Mouse (Mus musculus): ENCODE measurements around the gene Usp45. TPM values are rescaled to one million over a fixed set of nuclear protein-coding genes. Genes with fewer than 3 reads are reported as not detected.

Gene Usp45
- polyA plus RNA-seq, 1 experiment from 2014 or later: 7.2 TPM

- Histone ChIP-seq H3K9me3 (ENCODE audit: low read length) (no peaks in the 10 kb centered on the region), H3K36me3 (ENCODE audit: insufficient read depth, low read length) (peaks cover 51% of the 10 kb centered on the region), H3K27ac (ENCODE audit: low read length) (no peak overlapping the region), H3K4me3 (ENCODE audit: low read length) (no peak overlapping the region), H3K27me3 (ENCODE audit: insufficient read depth, low read length) (no peaks in the 10 kb centered on the region), H3K4me1 (ENCODE audit: insufficient read depth, low read length) (no peaks in the 10 kb centered on the region), H3K4me2 (replicated peaks; ENCODE audit: low read depth, low read length) (no peak overlapping the region), H3K9ac (replicated peaks; ENCODE audit: low read length) (no peak overlapping the region)
- no peak for ATAC-seq (ENCODE audit: low FRiP score, low TSS enrichment)
- WGBS: 95% methylated on average over 12 of the region's 12 CpGs
Measured at GRCm38 (mm10) chr4:21786268-21786667, 19.3 kb downstream of the Usp45 start.

GRCm38 (mm10) chr4:21788903-21789302 lies 21.9 kb downstream of the Usp45 start:
- WGBS: 94% methylated on average over 6 of the region's 6 CpGs
- no peak overlapping the region for H3K4me2 ChIP-seq (replicated peaks; ENCODE audit: low read depth, low read length)
- H3K9ac ChIP-seq (replicated peaks; ENCODE audit: low read length): no peak overlapping the region
- H3K4me3 ChIP-seq (ENCODE audit: low read length): no peak overlapping the region
- H3K4me1 ChIP-seq (ENCODE audit: insufficient read depth, low read length): no peaks in the 10 kb centered on the region
- H3K9me3 ChIP-seq (ENCODE audit: low read length): no peaks in the 10 kb centered on the region
- H3K27ac ChIP-seq (ENCODE audit: low read length): no peak overlapping the region
- ATAC-seq (ENCODE audit: low FRiP score, low TSS enrichment): no peak
- peaks cover 40% of the 10 kb centered on the region for H3K36me3 ChIP-seq (ENCODE audit: insufficient read depth, low read length)
- no peaks in the 10 kb centered on the region for H3K27me3 ChIP-seq (ENCODE audit: insufficient read depth, low read length)

GRCm38 (mm10) chr4:21789836-21790235 lies 22.9 kb downstream of the Usp45 start:
- no peak for ATAC-seq (ENCODE audit: low FRiP score, low TSS enrichment)
- H3K4me3 ChIP-seq (ENCODE audit: low read length): no peak overlapping the region
- H3K36me3 ChIP-seq (ENCODE audit: insufficient read depth, low read length): peaks cover 37% of the 10 kb centered on the region
- H3K4me1 ChIP-seq (ENCODE audit: insufficient read depth, low read length): no peaks in the 10 kb centered on the region
- H3K27ac ChIP-seq (ENCODE audit: low read length): no peak overlapping the region
- no peaks in the 10 kb centered on the region for H3K9me3 ChIP-seq (ENCODE audit: low read length)
- no peak overlapping the region for H3K9ac ChIP-seq (replicated peaks; ENCODE audit: low read length)
- H3K27me3 ChIP-seq (ENCODE audit: insufficient read depth, low read length): no peaks in the 10 kb centered on the region
- WGBS: 94% methylated on average over 4 of the region's 4 CpGs
- no peak overlapping the region for H3K4me2 ChIP-seq (replicated peaks; ENCODE audit: low read depth, low read length)

- H3K4me3 ChIP-seq (ENCODE audit: low read length): no peak overlapping the region
- H3K4me2 ChIP-seq (replicated peaks; ENCODE audit: low read depth, low read length): no peak overlapping the region
- H3K4me1 ChIP-seq (ENCODE audit: insufficient read depth, low read length): no peaks in the 10 kb centered on the region
- no peaks in the 10 kb centered on the region for H3K9me3 ChIP-seq (ENCODE audit: low read length)
- no peak for ATAC-seq (ENCODE audit: low FRiP score, low TSS enrichment)
- no peak overlapping the region for H3K27ac ChIP-seq (ENCODE audit: low read length)
- H3K9ac ChIP-seq (replicated peaks; ENCODE audit: low read length): no peak overlapping the region
- 47% methylated on average over 3 of the region's 3 CpGs for WGBS
- peaks cover 14% of the 10 kb centered on the region for H3K36me3 ChIP-seq (ENCODE audit: insufficient read depth, low read length)
- H3K27me3 ChIP-seq (ENCODE audit: insufficient read depth, low read length): no peaks in the 10 kb centered on the region
Measured at GRCm38 (mm10) chr4:21793631-21794030, 26.7 kb downstream of the Usp45 start.

GRCm38 (mm10) chr4:21801013-21801412 lies 34.1 kb downstream of the Usp45 start:
- H3K4me1 ChIP-seq (ENCODE audit: insufficient read depth, low read length): no peaks in the 10 kb centered on the region
- no peaks in the 10 kb centered on the region for H3K9me3 ChIP-seq (ENCODE audit: low read length)
- no peaks in the 10 kb centered on the region for H3K27me3 ChIP-seq (ENCODE audit: insufficient read depth, low read length)
- H3K9ac ChIP-seq (replicated peaks; ENCODE audit: low read length): no peak overlapping the region
- H3K4me2 ChIP-seq (replicated peaks; ENCODE audit: low read depth, low read length): no peak overlapping the region
- ATAC-seq (ENCODE audit: low FRiP score, low TSS enrichment): no peak
- whole genome bisulfite sequencing: 98% methylated on average over 1 of the region's 1 CpGs
- no peak overlapping the region for H3K27ac ChIP-seq (ENCODE audit: low read length)
- H3K4me3 ChIP-seq (ENCODE audit: low read length): no peak overlapping the region
- peaks cover 31% of the 10 kb centered on the region for H3K36me3 ChIP-seq (ENCODE audit: insufficient read depth, low read length)

GRCm38 (mm10) chr4:21801620-21802019 lies 34.7 kb downstream of the Usp45 start:
- H3K27me3 ChIP-seq (ENCODE audit: insufficient read depth, low read length): no peaks in the 10 kb centered on the region
- no peak overlapping the region for H3K4me2 ChIP-seq (replicated peaks; ENCODE audit: low read depth, low read length)
- H3K9me3 ChIP-seq (ENCODE audit: low read length): no peaks in the 10 kb centered on the region
- H3K27ac ChIP-seq (ENCODE audit: low read length): no peak overlapping the region
- H3K4me3 ChIP-seq (ENCODE audit: low read length): no peak overlapping the region
- no peaks in the 10 kb centered on the region for H3K4me1 ChIP-seq (ENCODE audit: insufficient read depth, low read length)
- H3K9ac ChIP-seq (replicated peaks; ENCODE audit: low read length): no peak overlapping the region
- WGBS: 86% methylated on average over 2 of the region's 2 CpGs
- ATAC-seq (ENCODE audit: low FRiP score, low TSS enrichment): no peak
- H3K36me3 ChIP-seq (ENCODE audit: insufficient read depth, low read length): peaks cover 31% of the 10 kb centered on the region

GRCm38 (mm10) chr4:21807204-21807603 lies 40.2 kb downstream of the Usp45 start:
- Histone ChIP-seq H3K4me3 (ENCODE audit: low read length) (no peak overlapping the region), H3K27me3 (ENCODE audit: insufficient read depth, low read length) (no peaks in the 10 kb centered on the region), H3K9ac (replicated peaks; ENCODE audit: low read length) (no peak overlapping the region), H3K9me3 (ENCODE audit: low read length) (no peaks in the 10 kb centered on the region), H3K27ac (ENCODE audit: low read length) (no peak overlapping the region), H3K4me1 (ENCODE audit: insufficient read depth, low read length) (no peaks in the 10 kb centered on the region), H3K36me3 (ENCODE audit: insufficient read depth, low read length) (peaks cover 16% of the 10 kb centered on the region), H3K4me2 (replicated peaks; ENCODE audit: low read depth, low read length) (no peak overlapping the region)
- no peak for ATAC-seq (ENCODE audit: low FRiP score, low TSS enrichment)
- 85% methylated on average over 5 of the region's 5 CpGs for WGBS

- Histone ChIP-seq H3K27ac (ENCODE audit: low read length) (no peak overlapping the region), H3K27me3 (ENCODE audit: insufficient read depth, low read length) (no peaks in the 10 kb centered on the region), H3K9ac (replicated peaks; ENCODE audit: low read length) (no peak overlapping the region), H3K36me3 (ENCODE audit: insufficient read depth, low read length) (peaks cover 8% of the 10 kb centered on the region; the same call in 1 of the 2 replicates), H3K4me1 (ENCODE audit: insufficient read depth, low read length) (no peaks in the 10 kb centered on the region), H3K4me3 (ENCODE audit: low read length) (no peak overlapping the region), H3K4me2 (replicated peaks; ENCODE audit: low read depth, low read length) (no peak overlapping the region), H3K9me3 (ENCODE audit: low read length) (no peaks in the 10 kb centered on the region)
- WGBS: 92% methylated on average over 3 of the region's 3 CpGs
- ATAC-seq (ENCODE audit: low FRiP score, low TSS enrichment): no peak
Measured at GRCm38 (mm10) chr4:21810608-21811007, 43.7 kb downstream of the Usp45 start.

GRCm38 (mm10) chr4:21812635-21813034 lies 45.7 kb downstream of the Usp45 start:
- H3K4me1 ChIP-seq (ENCODE audit: insufficient read depth, low read length): no peaks in the 10 kb centered on the region
- H3K9ac ChIP-seq (replicated peaks; ENCODE audit: low read length): no peak overlapping the region
- H3K9me3 ChIP-seq (ENCODE audit: low read length): no peaks in the 10 kb centered on the region
- ATAC-seq (ENCODE audit: low FRiP score, low TSS enrichment): no peak
- no peaks in the 10 kb centered on the region for H3K27me3 ChIP-seq (ENCODE audit: insufficient read depth, low read length)
- no peak overlapping the region for H3K4me2 ChIP-seq (replicated peaks; ENCODE audit: low read depth, low read length)
- no peak overlapping the region for H3K27ac ChIP-seq (ENCODE audit: low read length)
- no peak overlapping the region for H3K4me3 ChIP-seq (ENCODE audit: low read length)
- peaks cover 12% of the 10 kb centered on the region; the same call in 1 of the 2 replicates for H3K36me3 ChIP-seq (ENCODE audit: insufficient read depth, low read length)
- 89% methylated on average over 6 of the region's 6 CpGs for WGBS

- no peak overlapping the region for H3K9ac ChIP-seq (replicated peaks; ENCODE audit: low read length)
- H3K27me3 ChIP-seq (ENCODE audit: insufficient read depth, low read length): no peaks in the 10 kb centered on the region
- ATAC-seq (ENCODE audit: low FRiP score, low TSS enrichment): peak; percentile 77; the same call in 1 of the 2 replicates
- no peak overlapping the region for H3K4me2 ChIP-seq (replicated peaks; ENCODE audit: low read depth, low read length)
- H3K4me3 ChIP-seq (ENCODE audit: low read length): no peak overlapping the region
- H3K27ac ChIP-seq (ENCODE audit: low read length): no peak overlapping the region
- no peaks in the 10 kb centered on the region for H3K9me3 ChIP-seq (ENCODE audit: low read length)
- WGBS: 45% methylated on average over 2 of the region's 2 CpGs
- no peaks in the 10 kb centered on the region for H3K4me1 ChIP-seq (ENCODE audit: insufficient read depth, low read length)
- peaks cover 9% of the 10 kb centered on the region; the same call in 1 of the 2 replicates for H3K36me3 ChIP-seq (ENCODE audit: insufficient read depth, low read length)
Measured at GRCm38 (mm10) chr4:21814029-21814428, 47.1 kb downstream of the Usp45 start.

Data from kidney, embryonic 16.5 days (tissue).